Mouse (Mus musculus) CH12.LX (cell line): ENCODE measurements around the gene Hmga2.

Experiments used
- BHLHE40 ChIP-seq: IDR thresholded peaks from 2 replicates; pipeline ENCODE4 v1.6.1; 2011; ENCODE audit warnings: mild to moderate bottlenecking, low read depth, low read length, improper control_type of control experiment
- CTCF ChIP-seq, 2 experiments: IDR thresholded peaks in 1 of 2; conservative IDR thresholded peaks in 1 of 2; 2 replicates each; pipeline ENCODE4 v1.5.1; 2011 to 2012; ENCODE audit warnings: low read depth in 2 of 2, low read length in 2 of 2, improper control_type of control experiment in 1 of 2, inconsistent platforms in 1 of 2, mild to moderate bottlenecking in 1 of 2, moderate library complexity in 1 of 2
- MAFK ChIP-seq: IDR thresholded peaks from 2 replicates; pipeline ENCODE4 v1.6.1; 2011; ENCODE audit warnings: low read length, improper control_type of control experiment; ENCODE audit not compliant: insufficient replicate concordance
- MYC ChIP-seq: IDR thresholded peaks from 2 replicates; pipeline ENCODE4 v1.6.1; 2011; ENCODE audit warnings: low read depth, mild to moderate bottlenecking, improper control_type of control experiment, low read length
- POLR2A ChIP-seq: IDR thresholded peaks from 2 replicates; pipeline ENCODE4 v1.6.1; 2011; ENCODE audit warnings: low read depth, mild to moderate bottlenecking, improper control_type of control experiment, low read length
- RAD21 ChIP-seq: IDR thresholded peaks from 2 replicates; pipeline ENCODE4 v1.6.1; 2011; ENCODE audit warnings: low read depth, mild to moderate bottlenecking, low read length, improper control_type of control experiment, moderate library complexity
- SMC3 ChIP-seq: IDR thresholded peaks from 2 replicates; pipeline ENCODE4 v1.6.1; 2011; ENCODE audit warnings: low read depth, low read length, improper control_type of control experiment
- USF1 ChIP-seq: IDR thresholded peaks from 2 replicates; pipeline ENCODE4 v1.6.1; 2014; ENCODE audit warnings: low read depth, mild to moderate bottlenecking, inconsistent platforms, low read length, improper control_type of control experiment
- ZMIZ1 ChIP-seq: IDR thresholded peaks from 2 replicates; pipeline ENCODE4 v1.6.1; 2012; ENCODE audit warnings: low read depth, mild to moderate bottlenecking, inconsistent platforms, low read length, improper control_type of control experiment

GRCm38 (mm10) chr10:120344558-120345318 is 131.5 kb downstream of the Hmga2 start:
- TF ChIP-seq CTCF (conservative IDR thresholded peaks at IDR 0.05 in 1 of 2, IDR thresholded peaks at IDR 0.05 in 1 of 2; ENCODE audit: low read depth in 2 of 2, low read length in 2 of 2) = no peak
- TF ChIP-seq BHLHE40 = no peak
- TF ChIP-seq USF1 = no peak
- TF ChIP-seq SMC3 = no peak
- no peak for TF ChIP-seq POLR2A
- no peak for TF ChIP-seq MAFK
- no peak for TF ChIP-seq MYC
- no peak for TF ChIP-seq ZMIZ1
- no peak for TF ChIP-seq RAD21
